Mouse (Mus musculus) limb, embryonic 10.5 days (tissue): ENCODE results near the gene Dstn. TPM values are rescaled to one million over a fixed set of nuclear protein-coding genes. Genes with fewer than 3 reads are reported as not detected.

ENCODE experiments used
- DNase-seq: peaks from one replicate; pipeline ENCODE4 v3.0.0-alpha.2; 2017; ENCODE audit warnings: low spot score
- H3K27ac ChIP-seq: fragments of 300-500 bp; sonication (generic); 2 replicates; pipeline ENCODE4 v1.5.1; 2016; ENCODE audit warnings: mild to moderate bottlenecking
- H3K27me3 ChIP-seq: fragments of 300-500 bp; sonication (generic); 2 replicates; pipeline ENCODE4 v1.6.1; 2016; ENCODE audit warnings: low read depth, mild to moderate bottlenecking; ENCODE audit not compliant: poor library complexity, severe bottlenecking
- H3K36me3 ChIP-seq: fragments of 300-500 bp; sonication (generic); 2 replicates; pipeline ENCODE4 v1.6.1; 2016; ENCODE audit warnings: mild to moderate bottlenecking, moderate library complexity
- H3K4me1 ChIP-seq: fragments of 300-500 bp; sonication (generic); 2 replicates; pipeline ENCODE4 v1.6.1; 2016
- H3K4me3 ChIP-seq: fragments of 300-500 bp; sonication (generic); 2 replicates; pipeline ENCODE4 v1.5.1; 2016; ENCODE audit warnings: mild to moderate bottlenecking, moderate library complexity
- H3K9me3 ChIP-seq: fragments of 300-500 bp; sonication (generic); replicated peaks from 2 replicates; pipeline ENCODE4 v1.6.1; 2016; ENCODE audit warnings: mild to moderate bottlenecking
- WGBS: fragments of 180-500 bp; shearing (Covaris S2); methylation state at CpG from one replicate; pipeline ENCODE4 v1.1.7; 2016; 5-methylcytosine and 5-hydroxymethylcytosine counted together
- polyA plus RNA-seq: library from polyadenylated mRNA; unstranded; fragments of >200 nt; fragmentation: Nextera tagmentation; extraction: Ambion mirVana; gene quantifications from 2 replicates; pipeline ENCODE4 v1.2.1, GENCODE M21; 2016

Dstn gene
- polyA plus RNA-seq, result 289 and 311 TPM in 2 replicates

GRCm38 (mm10) chr2:143914760-143915599 is at the start of gene Dstn:
TSS of gene Dstn (plus strand) at chr2:143915320.
- peak; percentile 98 for DNase-seq
- Histone ChIP-seq H3K36me3 (no peaks in the 10 kb centered on the region), H3K9me3 (no peaks in the 10 kb centered on the region), H3K27me3 (no peaks in the 10 kb centered on the region), H3K27ac (peak within 1 kb of the TSS; percentile 98), H3K4me1 (peaks cover 31% of the 10 kb centered on the region), H3K4me3 (peak within 1 kb of the TSS; percentile 73)
- under 1% methylated on average over 71 of the region's 71 CpGs for WGBS

GRCm38 (mm10) chr2:143867326-143867725 is 47.8 kb upstream of the Dstn start:
- no peaks in the 10 kb centered on the region for H3K36me3 ChIP-seq
- H3K27ac ChIP-seq, result no peak overlapping the region
- peak; percentile 82 for DNase-seq
- 12% methylated on average over 6 of the region's 6 CpGs for WGBS
- H3K4me3 ChIP-seq, result no peak overlapping the region
- peaks cover 16% of the 10 kb centered on the region for H3K27me3 ChIP-seq
- no peaks in the 10 kb centered on the region for H3K9me3 ChIP-seq
- peaks cover 15% of the 10 kb centered on the region for H3K4me1 ChIP-seq

- H3K9me3 ChIP-seq, result no peaks in the 10 kb centered on the region
- no peak for DNase-seq
- H3K4me1 ChIP-seq, result 0 out of 2 replicates have a peak, but pooled peaks cover 7% of the 10 kb centered on the region
Observed at GRCm38 (mm10) chr2:143870936-143871688, 44.0 kb upstream of the Dstn start.

GRCm38 (mm10) chr2:143876026-143876425 is 39.1 kb upstream of the Dstn start:
- Histone ChIP-seq H3K9me3 (no peaks in the 10 kb centered on the region), H3K27ac (no peak overlapping the region), H3K4me1 (0 out of 2 replicates have a peak, but pooled peaks cover 4% of the 10 kb centered on the region), H3K36me3 (no peaks in the 10 kb centered on the region), H3K27me3 (no peaks in the 10 kb centered on the region), H3K4me3 (no peak overlapping the region)
- WGBS, result 79% methylated on average over 1 of the region's 1 CpGs
- DNase-seq, result no peak

More at GRCm38 (mm10) chr2:143870936-143871688, 44.0 kb upstream of the Dstn start:
- H3K27me3 ChIP-seq, result no peaks in the 10 kb centered on the region
- no peak overlapping the region for H3K4me3 ChIP-seq
- no peaks in the 10 kb centered on the region for H3K36me3 ChIP-seq
- 48% methylated on average over 10 of the region's 10 CpGs for WGBS
- H3K27ac ChIP-seq, result no peak overlapping the region

GRCm38 (mm10) chr2:143876929-143877632 is 38.0 kb upstream of the Dstn start:
- no peak overlapping the region for H3K27ac ChIP-seq
- WGBS, result 65% methylated on average over 4 of the region's 4 CpGs
- DNase-seq, result no peak
- no peaks in the 10 kb centered on the region for H3K36me3 ChIP-seq
- no peaks in the 10 kb centered on the region for H3K4me1 ChIP-seq
- H3K9me3 ChIP-seq, result no peaks in the 10 kb centered on the region
- no peak overlapping the region for H3K4me3 ChIP-seq
- H3K27me3 ChIP-seq, result no peaks in the 10 kb centered on the region

GRCm38 (mm10) chr2:143879311-143879710 is 35.8 kb upstream of the Dstn start:
- Histone ChIP-seq H3K27ac (no peak overlapping the region), H3K36me3 (no peaks in the 10 kb centered on the region), H3K4me1 (no peaks in the 10 kb centered on the region), H3K9me3 (no peaks in the 10 kb centered on the region), H3K4me3 (no peak overlapping the region), H3K27me3 (no peaks in the 10 kb centered on the region)
- DNase-seq, result no peak
- WGBS, result 86% methylated on average over 6 of the region's 6 CpGs

- Histone ChIP-seq H3K36me3 (no peaks in the 10 kb centered on the region), H3K27me3 (no peaks in the 10 kb centered on the region), H3K4me3 (no peak overlapping the region), H3K4me1 (no peaks in the 10 kb centered on the region), H3K27ac (no peak overlapping the region), H3K9me3 (no peaks in the 10 kb centered on the region)
- no peak for DNase-seq
- WGBS, result 94% methylated on average over 4 of the region's 4 CpGs
Observed at GRCm38 (mm10) chr2:143882002-143882401, 33.1 kb upstream of the Dstn start.

- Histone ChIP-seq H3K36me3 (no peaks in the 10 kb centered on the region), H3K4me1 (no peaks in the 10 kb centered on the region), H3K27me3 (no peaks in the 10 kb centered on the region), H3K27ac (no peak overlapping the region), H3K4me3 (no peak overlapping the region), H3K9me3 (no peaks in the 10 kb centered on the region)
- 82% methylated on average over 10 of the region's 10 CpGs for WGBS
- no peak for DNase-seq
Observed at GRCm38 (mm10) chr2:143882606-143883288, 32.4 kb upstream of the Dstn start.

GRCm38 (mm10) chr2:143889131-143889859 is 25.8 kb upstream of the Dstn start:
- H3K27ac ChIP-seq, result no peak overlapping the region
- H3K36me3 ChIP-seq, result no peaks in the 10 kb centered on the region
- H3K4me1 ChIP-seq, result no peaks in the 10 kb centered on the region
- no peak for DNase-seq
- H3K27me3 ChIP-seq, result no peaks in the 10 kb centered on the region
- 83% methylated on average over 15 of the region's 15 CpGs for WGBS
- no peaks in the 10 kb centered on the region for H3K9me3 ChIP-seq
- no peak overlapping the region for H3K4me3 ChIP-seq

- H3K9me3 ChIP-seq, result no peaks in the 10 kb centered on the region
- H3K4me1 ChIP-seq, result no peaks in the 10 kb centered on the region
- peak; percentile 47 for DNase-seq
- no peak overlapping the region for H3K4me3 ChIP-seq
- WGBS, result 57% methylated on average over 12 of the region's 12 CpGs
- H3K36me3 ChIP-seq, result no peaks in the 10 kb centered on the region
- no peak overlapping the region for H3K27ac ChIP-seq
- no peaks in the 10 kb centered on the region for H3K27me3 ChIP-seq
Observed at GRCm38 (mm10) chr2:143889860-143890433, 25.2 kb upstream of the Dstn start.

GRCm38 (mm10) chr2:143891302-143892048 is 23.6 kb upstream of the Dstn start:
- Histone ChIP-seq H3K9me3 (no peaks in the 10 kb centered on the region), H3K27me3 (no peaks in the 10 kb centered on the region), H3K4me1 (no peaks in the 10 kb centered on the region), H3K27ac (no peak overlapping the region), H3K4me3 (no peak overlapping the region), H3K36me3 (no peaks in the 10 kb centered on the region)
- WGBS, result 91% methylated on average over 10 of the region's 10 CpGs
- no peak for DNase-seq
